Mouse (Mus musculus) brain, embryonic 14.5 days (tissue): Measurements from ENCODE around the gene Btrc. TPM values are rescaled to one million over a fixed set of nuclear protein-coding genes. Genes with fewer than 3 reads are reported as not detected.

ENCODE experiments used
- DNase-seq: peaks from one replicate; pipeline ENCODE4 v3.0.0-alpha.2; 2011; ENCODE audit warnings: low read depth
- CTCF ChIP-seq: fragments of 200-500 bp; IDR thresholded peaks from 2 replicates; pipeline ENCODE4 v1.5.1; 2012; ENCODE audit warnings: inconsistent platforms, mild to moderate bottlenecking, moderate library complexity, borderline replicate concordance; ENCODE audit not compliant: insufficient read depth, insufficient read length; ENCODE audit errors: extremely low read depth
- POLR2A ChIP-seq: fragments of 200-500 bp; IDR thresholded peaks from 2 replicates; pipeline ENCODE4 v1.6.1; 2012; ENCODE audit warnings: mild to moderate bottlenecking, inconsistent platforms, borderline replicate concordance; ENCODE audit not compliant: poor library complexity, insufficient read depth, insufficient read length, severe bottlenecking; ENCODE audit errors: extremely low read depth
- polyA plus RNA-seq: library from polyadenylated mRNA; depleted of rRNA; stranded (reverse); fragments of >200 nt; gene quantifications from 2 replicates; pipeline ENCODE4 v1.2.3, GENCODE M21; 2012; rRNA removed

The Btrc gene
- polyA plus RNA-seq, 1 experiment: 55.9 TPM

DNA sequence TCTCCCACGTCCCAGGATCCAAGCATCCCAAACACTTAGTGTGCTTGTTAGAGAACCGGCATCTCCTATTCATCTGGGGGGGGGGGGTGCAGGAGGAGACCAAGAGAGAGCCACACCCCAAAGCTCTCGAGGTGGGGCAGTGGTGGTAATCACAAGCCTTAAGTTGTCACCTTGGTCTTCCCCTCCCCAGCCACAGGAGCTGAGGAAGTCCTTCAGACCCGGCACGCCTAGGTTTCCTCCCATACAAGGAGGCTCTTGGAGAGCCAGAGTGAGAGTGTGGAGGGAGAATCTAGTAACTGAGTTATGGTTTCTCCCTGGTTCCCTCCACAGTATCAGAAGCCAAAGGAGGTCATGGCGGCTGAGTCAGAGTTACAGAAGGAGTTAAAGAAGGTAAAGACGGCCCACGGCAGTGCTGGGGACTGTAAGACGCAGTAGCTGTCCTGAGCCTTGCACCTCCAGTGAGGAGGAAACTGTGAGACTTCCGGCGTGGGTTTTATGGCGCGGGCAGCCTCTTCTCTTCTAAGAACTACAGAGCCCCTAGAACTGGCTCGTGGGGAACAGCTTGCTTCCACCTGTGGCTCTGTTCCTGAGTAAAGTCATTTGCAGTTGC lies 213.7 kb downstream of the Btrc start:
- TF ChIP-seq POLR2A (no peak), CTCF (no peak)

DNA sequence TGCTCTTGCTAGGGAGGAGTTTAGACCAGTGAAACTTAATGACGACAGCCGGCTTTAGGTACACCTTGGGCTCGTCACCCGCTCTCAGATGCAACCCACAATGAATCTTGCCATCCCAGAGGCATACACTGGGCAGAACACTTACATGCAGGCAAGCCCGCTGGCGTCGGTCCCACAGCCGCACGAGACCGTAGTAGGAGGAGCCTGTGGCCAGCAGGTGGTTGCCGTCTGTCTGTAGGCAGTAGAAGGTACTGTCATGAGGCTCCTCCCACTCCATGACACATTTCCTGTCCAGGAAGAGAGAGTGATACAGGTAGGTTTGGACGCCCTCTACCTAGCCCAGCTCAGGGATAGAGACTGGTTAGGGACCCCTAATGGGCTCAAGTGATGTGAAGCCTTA lies 215.4 kb downstream of the Btrc start:
- DNase-seq: no peak
- TF ChIP-seq CTCF: no peak
- TF ChIP-seq POLR2A: no peak

More for the DNA sequence above, 213.7 kb downstream of the Btrc start:
- no peak for DNase-seq

DNA sequence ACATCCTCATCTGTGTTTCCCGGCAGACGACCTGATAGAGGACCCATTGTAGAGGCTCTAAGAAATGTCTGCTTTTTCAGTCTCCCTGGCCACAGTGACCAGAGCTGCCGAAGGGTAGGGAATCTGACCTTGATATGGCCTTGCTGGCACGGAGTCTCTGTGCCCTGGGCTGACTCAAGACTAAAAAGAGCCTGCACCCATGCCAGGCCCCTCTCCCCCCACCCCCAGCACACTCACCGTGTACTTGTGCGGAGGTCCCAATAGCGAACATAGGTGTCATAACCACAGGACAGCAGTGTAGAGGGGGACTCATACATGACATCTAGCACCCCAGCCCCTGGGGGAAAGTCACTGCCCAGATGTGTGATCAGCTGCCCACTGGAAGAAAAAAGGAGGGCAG lies 215.9 kb downstream of the Btrc start:
- TF ChIP-seq POLR2A (no peak), CTCF (no peak)
- no peak for DNase-seq

Other genes starting within 250 kb of the Btrc start
- 0.83 and 3.4 TPM in 2 replicates for gene Tlx1, start 213.1 kb upstream of the Btrc start, polyA plus RNA-seq
- 0.97 and 8.4 TPM in 2 replicates for gene Lbx1, start 127.9 kb upstream of the Btrc start, polyA plus RNA-seq
- gene Poll, start 196.8 kb downstream of the Btrc start, polyA plus RNA-seq: 11.4 and 12.7 TPM in 2 replicates
- 18.8 and 24.1 TPM in 2 replicates for gene Gm17018, start 196.9 kb downstream of the Btrc start, polyA plus RNA-seq